Mouse (Mus musculus) A20 (cell line): ENCODE data around the gene Gm11037.
A peak's percentile ranks its signal among the peaks of the same experiment; 100 is the strongest.
"Not testable (repeated sequence)": the region's sequence is repeated elsewhere in the genome, so short reads cannot be mapped to it uniquely, and the experiment has no call there.

ENCODE experiments used
- DNase-seq: peaks from one replicate; pipeline ENCODE4 v3.0.0-alpha.2; 2011; ENCODE audit warnings: low read depth, low spot score

Gene Gm11037

DNA sequence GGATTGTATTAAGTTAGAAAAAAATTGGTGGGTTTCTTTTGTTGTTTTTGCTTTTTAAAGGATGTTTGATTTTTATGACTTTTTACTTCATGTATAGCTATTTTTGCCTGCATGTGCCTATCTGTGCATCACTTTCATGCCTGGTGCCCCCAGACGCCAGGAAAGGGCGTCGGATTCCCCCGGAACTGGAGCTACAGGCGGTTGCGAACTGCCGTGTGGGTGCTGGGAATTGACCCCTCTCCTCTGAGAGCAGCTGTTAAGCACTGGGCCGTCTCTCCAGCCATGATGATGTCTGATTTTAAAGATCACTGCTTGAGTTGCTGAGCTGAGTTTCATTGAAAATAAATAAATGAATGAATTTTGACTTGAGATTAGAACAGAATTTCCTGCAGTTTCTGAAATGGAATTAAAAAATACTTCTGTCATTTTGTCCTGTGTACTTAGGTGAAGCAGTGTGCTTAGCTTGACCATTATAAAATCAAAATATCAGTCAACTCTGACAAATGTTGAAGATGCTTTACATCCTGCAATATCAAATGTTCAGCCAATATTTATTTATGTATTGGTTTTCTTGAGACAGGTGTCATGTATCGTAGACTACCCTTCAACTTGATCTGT is at the start of gene Gm11037:
Gm11037 (plus strand) TSS at position 568 of the 618 bp plus-strand sequence.
- no peak for DNase-seq

DNA sequence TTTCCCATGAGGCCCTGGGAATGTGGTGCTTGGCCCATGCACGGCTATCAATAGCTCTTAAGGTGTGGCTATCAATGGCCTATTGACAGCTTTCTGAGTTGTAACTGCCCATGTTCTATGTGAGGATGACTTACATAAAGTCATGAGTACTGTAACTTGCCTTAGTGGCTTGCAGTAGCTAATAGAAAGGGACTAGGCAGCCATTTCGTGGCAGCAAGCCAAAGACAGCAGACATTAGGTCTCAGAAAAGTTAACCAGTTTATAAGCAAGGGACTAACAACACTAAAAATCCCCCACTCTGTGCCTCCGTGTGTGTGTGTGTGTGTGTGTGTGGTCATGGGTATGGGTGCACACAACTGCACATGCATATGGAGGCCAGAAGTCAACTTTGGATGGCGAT is 49.1 kb upstream of the Gm11037 start:
- DNase-seq: no peak

DNA sequence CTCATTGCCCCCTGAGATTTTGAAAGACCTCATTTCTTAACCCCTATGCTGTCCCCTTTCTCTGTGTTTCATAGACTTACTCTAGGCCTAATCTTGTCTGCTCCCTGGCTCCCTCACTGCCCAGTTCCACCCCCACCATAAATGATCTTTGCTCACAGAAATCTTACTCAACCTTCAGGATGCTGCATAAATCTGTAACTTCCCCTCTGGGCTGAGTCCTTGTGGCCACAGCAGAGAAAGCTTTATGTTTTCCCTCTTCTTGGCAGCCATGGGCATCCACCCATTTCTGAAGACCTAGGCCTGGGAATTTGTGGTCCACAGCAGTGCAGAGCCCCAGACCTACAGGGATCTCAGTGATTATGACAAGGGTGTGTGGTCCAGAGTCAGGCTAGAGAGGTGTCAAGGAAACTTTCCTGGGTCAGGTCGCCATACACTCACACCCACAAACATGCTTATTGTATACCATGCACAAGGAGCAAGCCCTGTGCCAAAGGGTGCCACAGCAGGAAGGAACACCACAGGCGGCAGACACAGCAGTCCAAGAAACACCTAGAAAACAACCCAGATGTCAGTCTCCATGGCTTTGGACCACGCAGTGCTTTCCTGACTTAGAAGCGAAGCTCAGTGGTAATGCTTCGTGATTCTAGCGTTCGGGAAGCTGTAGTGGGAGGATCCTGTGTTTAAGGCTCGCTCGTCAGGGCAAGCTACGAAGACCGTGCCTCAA is 46.5 kb upstream of the Gm11037 start, which contains the start of gene Siglec1:
Siglec1 (minus strand) TSS at position 99 of the 724 bp plus-strand sequence.
- no peak for DNase-seq

DNA sequence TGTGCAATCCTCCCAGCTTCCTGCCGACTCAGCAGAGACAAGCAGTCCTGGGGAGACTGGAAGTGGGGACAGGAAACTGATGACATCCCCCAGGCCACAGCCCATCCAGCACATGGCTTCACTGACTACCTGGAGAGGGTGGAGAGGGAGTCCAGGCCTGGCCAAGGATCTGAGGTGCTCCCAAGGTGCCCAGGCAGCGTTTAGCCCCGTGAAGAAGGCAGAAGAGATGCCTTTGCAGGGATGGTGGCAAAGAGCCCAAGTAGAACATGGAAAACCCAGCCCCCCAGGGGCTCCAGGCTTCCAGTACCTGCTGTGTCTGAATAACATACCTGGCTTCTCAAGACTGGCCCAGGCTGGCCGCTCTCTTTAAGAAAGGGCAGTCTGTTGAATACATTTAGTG is 44.7 kb upstream of the Gm11037 start:
- no peak for DNase-seq

- DNase-seq: no peak
These were observed 43.7 kb upstream of the Gm11037 start for GRCm38 (mm10) chr2:131089634-131090033.

DNA sequence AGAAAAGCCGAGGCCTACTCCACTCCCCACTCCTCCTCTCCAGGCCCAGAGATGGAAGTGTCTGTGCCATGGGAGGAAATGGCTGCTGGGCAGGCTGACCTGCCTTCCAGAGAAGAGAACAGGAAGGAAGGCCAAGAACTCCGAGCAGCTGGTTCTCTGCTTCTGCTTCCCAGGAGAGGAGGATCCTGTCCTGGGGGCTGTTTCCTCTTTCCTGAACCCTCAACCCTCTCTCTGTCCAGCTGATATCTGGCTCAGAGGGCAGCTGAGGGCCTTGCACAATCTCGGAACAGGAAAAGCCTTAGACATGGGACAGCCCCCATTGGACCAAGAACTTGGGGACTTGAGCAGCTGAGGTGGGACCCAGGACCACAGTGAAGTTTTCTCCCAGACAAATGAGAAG is 42.4 kb upstream of the Gm11037 start:
- DNase-seq: no peak

DNA sequence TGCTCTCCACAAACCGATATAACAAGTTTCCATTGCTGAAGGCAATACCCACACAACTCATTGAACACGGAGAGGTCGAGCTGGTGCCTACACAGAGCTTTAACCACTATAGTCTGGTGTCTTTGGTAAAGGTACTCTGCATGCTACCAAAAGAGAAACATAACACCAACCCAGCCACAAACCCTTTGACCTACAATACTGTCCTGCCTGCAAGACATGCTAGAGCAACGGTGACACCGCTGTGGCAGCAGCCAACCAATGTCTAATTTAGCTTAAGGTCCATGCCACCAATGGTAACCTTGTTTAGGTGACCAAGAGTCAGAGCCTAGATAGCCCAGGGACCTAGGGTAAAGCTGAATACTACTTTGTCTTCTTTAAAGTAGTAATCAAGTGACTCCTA is 39.7 kb upstream of the Gm11037 start:
- DNase-seq: no peak

GRCm38 (mm10) chr2:131094823-131095222 is 38.5 kb upstream of the Gm11037 start:
- peak; percentile 78 for DNase-seq

DNA sequence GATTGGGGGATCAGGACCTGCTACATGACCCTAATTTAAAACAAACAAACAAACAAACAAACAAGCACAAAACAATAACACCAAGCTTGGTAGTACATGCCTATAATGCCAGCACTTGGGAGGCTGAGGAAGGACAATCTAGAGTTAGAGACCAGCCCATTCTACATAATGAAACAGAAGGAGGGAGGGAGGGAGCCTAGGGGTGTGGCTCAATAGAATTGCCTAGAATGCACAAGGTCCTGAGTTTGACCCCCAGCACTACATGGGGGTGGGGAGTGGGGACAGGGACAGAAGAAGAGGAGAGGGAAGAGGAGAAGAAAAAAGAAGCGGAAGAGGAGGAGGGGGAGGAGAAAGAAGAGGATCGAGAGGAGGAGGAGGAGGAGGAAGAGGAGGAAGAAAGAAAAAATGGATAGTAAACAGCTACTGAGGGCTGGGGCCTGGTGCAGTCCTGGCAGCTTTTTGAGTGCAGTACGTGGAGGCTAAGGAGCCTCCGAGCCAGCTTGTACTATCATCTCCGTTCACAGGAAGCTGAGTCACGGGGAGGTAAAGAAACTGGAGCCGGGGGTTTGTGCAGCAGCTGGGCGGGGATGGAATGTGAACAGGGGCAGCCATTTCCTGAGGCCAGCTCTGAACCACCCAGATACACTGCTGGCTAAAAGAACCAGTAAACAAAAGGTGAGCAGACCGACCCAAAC is 37.0 kb upstream of the Gm11037 start:
- no peak for DNase-seq

- DNase-seq: no peak
These were observed 36.2 kb upstream of the Gm11037 start for GRCm38 (mm10) chr2:131097087-131097486.

DNA sequence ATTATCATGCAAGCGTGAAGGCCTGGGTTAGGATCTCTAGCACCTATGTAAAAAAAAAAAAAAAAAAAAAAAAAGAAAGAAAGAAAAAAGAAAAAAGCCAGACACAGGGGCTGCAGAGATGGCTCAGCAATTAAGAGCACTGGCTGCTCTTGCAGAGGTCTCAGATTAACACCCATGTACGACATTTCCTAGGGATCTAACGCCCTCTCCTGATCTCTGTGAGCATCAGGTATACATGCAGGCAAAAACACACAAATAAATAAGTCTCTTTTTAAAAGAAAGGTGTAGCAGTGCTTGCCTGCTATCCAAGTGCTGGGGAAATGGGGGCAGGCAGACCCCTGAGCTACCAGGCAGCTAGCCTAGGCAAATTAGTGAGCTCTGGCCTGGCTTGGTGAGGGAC is 31.8 kb upstream of the Gm11037 start:
- DNase-seq: peak; percentile 24

GRCm38 (mm10) chr2:131104021-131104420 is 29.3 kb upstream of the Gm11037 start:
- no peak for DNase-seq

DNA sequence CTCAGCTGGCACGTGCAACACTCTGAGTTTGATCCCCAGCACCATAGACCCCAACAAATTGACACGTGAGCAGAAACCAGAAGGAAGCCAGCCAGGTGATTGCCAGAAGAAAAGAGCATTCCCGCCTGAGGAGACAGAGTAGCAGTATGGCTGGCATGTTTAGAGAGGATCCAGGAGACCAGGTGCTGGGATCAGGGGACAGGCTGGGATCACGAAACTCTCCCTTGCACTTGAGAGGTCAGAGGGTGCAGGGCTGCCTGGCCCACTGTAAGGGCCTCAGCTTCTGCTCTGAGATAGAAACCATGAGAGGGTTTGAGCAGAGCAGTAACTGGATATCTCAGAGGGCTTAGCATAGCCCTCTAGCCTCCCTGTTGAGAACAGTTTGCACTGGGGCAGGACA is 28.2 kb upstream of the Gm11037 start:
- not testable (repeated sequence) for DNase-seq

DNA sequence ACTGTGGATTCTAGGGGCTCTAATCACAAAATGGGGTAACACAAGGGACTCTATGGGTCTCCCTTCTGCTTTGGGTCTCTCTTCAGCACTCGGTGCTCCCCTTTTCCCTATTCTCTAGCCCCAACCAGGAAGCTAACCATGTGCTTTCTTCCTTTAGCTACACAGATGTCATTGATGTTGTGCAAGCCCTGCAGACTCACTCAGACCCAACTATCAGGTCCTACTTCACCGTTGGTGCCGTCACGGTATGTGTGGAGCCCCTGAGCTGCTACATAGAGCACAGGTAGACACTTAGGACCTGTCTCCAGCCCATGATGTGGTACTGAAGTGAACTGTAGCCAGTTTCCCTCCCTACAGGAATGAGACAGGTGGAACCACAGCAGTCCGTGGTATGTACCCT is 27.3 kb upstream of the Gm11037 start:
- no peak for DNase-seq

DNA sequence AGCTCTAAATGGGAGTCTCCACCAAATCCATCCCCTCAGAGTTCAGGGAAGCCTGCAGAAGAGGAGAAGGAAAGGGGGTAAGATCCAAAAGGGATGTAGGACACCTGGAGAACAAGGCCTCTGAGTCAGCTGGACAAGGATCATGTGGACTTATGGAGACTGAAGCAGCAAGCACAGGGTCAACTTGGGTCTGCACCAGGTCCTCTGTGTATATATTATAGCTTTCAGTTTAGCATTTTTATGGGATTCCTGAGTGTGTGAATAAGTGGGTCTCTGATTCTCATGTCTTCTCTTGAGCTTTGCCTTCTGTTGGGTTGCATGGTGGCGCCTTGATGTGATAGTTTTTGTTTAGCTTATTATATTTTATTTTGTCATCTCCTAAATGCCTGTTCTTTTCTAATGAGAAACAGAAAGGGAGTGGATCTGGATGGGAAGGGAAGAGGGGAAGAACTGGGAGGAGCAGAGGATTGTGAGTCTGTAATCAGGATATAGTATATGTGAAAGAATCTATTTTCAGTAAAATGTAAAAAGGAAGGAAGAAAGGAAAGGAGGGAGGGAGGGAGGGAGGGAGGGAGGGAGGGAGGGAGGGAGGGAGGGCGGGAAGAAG is 14.2 kb upstream of the Gm11037 start:
- DNase-seq: no peak

- no peak for DNase-seq
These were observed 9.1 kb upstream of the Gm11037 start for GRCm38 (mm10) chr2:131124166-131124565.

DNA sequence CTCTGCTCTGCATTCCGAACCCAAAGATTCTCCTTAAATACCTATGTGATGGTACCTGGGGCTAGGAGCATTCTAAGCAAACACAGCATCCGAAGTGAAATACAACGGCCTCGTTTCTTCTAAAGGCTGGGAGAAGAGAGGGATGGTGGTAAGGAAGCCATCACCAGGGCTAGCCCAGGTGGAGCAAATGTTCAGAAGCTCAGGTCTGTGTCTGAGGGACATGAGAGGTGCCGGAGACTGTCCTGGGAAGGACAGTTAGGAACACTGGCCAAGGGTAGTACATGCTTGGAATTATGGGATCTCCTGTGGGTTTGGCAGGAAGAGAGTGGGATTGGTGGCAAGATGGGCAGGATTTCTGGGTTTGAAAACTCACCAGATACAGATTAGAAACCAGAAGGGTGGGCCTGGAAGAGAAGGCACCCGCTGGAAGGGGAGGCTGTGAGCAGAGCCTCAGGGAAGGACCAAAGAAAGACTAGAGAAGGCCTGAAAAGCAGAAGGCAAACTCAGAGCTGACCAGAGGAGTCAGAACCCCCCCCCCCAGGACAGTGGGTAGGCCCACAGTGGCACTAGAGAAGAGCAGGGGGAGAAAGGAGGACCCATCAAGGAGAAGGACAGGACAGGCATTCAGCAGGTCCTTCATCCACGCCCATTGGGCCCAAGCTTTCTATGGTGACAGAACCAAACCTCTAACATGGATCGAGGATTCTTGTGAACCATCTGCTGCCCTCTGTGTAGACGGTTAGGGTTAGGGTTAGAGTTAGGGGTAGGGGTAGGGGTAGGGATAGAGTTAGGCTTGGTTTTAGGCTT is 7.9 kb upstream of the Gm11037 start:
- no peak for DNase-seq

DNA sequence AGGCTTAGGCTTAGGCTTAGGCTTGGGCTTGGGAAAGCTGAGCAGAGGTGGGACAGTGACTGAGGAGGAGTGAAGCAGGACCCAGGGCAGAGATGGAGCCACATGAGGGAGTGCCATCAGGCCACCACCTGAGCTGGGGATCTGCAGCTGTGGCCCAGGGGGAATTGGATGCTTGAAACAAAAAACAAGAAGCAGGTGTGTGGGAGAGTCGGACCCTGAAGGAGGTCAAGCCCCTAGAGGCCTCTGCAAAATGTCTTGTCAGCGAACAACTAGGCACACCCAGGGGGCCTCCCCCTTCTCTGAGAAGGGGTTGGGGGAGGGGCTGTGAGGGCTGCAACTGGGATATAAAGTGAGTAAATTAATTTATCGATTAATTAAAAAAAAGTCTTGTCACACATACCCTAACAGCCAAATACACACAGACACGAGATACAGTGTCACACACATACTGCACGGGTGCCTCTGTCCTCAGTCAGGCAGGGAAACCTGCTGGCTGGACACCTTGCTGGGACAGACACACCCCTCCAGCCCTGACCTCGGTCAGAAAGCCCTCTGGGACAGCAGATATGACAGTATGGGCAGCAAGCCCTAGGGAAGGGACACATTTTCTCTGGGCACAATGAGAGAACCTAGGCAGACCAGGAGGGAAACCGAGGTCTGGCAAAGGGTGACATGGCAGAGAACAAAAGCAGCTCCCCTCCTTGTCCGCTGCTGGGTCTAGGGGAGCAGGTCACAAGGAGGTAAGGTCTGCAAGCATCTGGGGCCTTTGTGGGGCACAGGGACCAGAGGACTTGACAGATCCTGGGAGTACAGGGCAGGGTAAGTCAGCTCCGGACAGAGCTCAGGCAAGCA is 7.1 kb upstream of the Gm11037 start:
- DNase-seq: peak; percentile 68

GRCm38 (mm10) chr2:131127161-131127730 is 6.1 kb upstream of the Gm11037 start, which contains the start of gene Hspa12b:
TSS of gene Hspa12b (plus strand) at chr2:131127280.
- DNase-seq: no peak

DNA sequence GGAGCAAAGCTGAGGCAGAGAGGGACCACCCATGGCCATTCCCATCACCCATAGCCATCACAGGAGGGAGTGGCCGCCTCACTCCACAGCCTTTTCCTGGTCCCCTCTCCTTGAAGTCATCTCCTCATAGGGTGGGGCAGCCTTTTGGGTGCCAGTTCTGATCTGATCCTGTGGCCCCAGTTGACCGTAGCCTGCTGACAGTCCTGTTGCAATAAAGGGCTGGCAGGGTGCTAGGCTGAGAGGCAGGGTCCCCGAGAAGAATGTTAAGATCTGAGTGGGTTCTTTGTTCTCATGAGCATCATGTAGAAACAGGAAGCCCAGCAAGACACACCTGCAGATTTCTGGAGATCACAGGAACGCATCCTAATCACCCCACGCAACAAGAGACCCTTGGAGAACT is 5.1 kb upstream of the Gm11037 start:
- DNase-seq: no peak
